Mouse (Mus musculus) thymus, adult 2 months (tissue): ENCODE measurements around the gene Add3. TPM values are rescaled to one million over a fixed set of nuclear protein-coding genes. Genes with fewer than 3 reads are reported as not detected.

Experiments used
- DNase-seq: peaks from one replicate; pipeline ENCODE4 v3.0.0; 2021
- H3K27ac ChIP-seq: fragments of 200-500 bp; 2 replicates; pipeline ENCODE4 v1.5.1; 2012; ENCODE audit warnings: low read length, control low read depth; ENCODE audit not compliant: control insufficient read depth, insufficient read depth
- H3K27me3 ChIP-seq: fragments of 200-500 bp; 2 replicates; pipeline ENCODE4 v1.6.1; 2012; ENCODE audit warnings: mild to moderate bottlenecking, low read length, moderate library complexity, mixed read lengths; ENCODE audit not compliant: control insufficient read depth, insufficient read depth
- H3K36me3 ChIP-seq: fragments of 200-500 bp; 2 replicates; pipeline ENCODE4 v1.6.1; 2012; ENCODE audit warnings: mild to moderate bottlenecking, low read length, moderate library complexity; ENCODE audit not compliant: control insufficient read depth, insufficient read depth
- H3K4me1 ChIP-seq: fragments of 200-500 bp; replicated peaks from 2 replicates; pipeline ENCODE4 v1.6.1; 2012; ENCODE audit warnings: low read length; ENCODE audit not compliant: control insufficient read depth, insufficient read depth
- H3K4me3 ChIP-seq: fragments of 200-500 bp; 2 replicates; pipeline ENCODE4 v1.5.1; 2012; ENCODE audit warnings: mild to moderate bottlenecking, low read length, control low read depth, moderate library complexity; ENCODE audit not compliant: control insufficient read depth, insufficient read depth
- CTCF ChIP-seq: fragments of 200-500 bp; IDR thresholded peaks from 2 replicates; pipeline ENCODE4 v1.5.1; 2012; ENCODE audit warnings: mild to moderate bottlenecking, control low read depth, low read length, moderate library complexity, borderline replicate concordance; ENCODE audit not compliant: control insufficient read depth, poor library complexity, insufficient read depth; ENCODE audit errors: extremely low read depth
- POLR2A ChIP-seq: fragments of 200-500 bp; IDR thresholded peaks from 2 replicates; pipeline ENCODE4 v1.6.1; 2012; ENCODE audit warnings: mild to moderate bottlenecking, low read length, control low read depth, moderate library complexity; ENCODE audit not compliant: control insufficient read depth, poor library complexity, insufficient read depth; ENCODE audit errors: extremely low read depth
- WGBS: fragments of 180-500 bp; shearing (Covaris S2); methylation state at CpG from one replicate; pipeline ENCODE4 v1.1.7; 2018; 5-methylcytosine and 5-hydroxymethylcytosine counted together
- polyA plus RNA-seq: library from polyadenylated mRNA; depleted of rRNA; stranded (reverse); fragments of >200 nt; gene quantifications from 2 replicates; pipeline ENCODE4 v1.2.3, GENCODE M21; 2012

Add3 gene
- polyA plus RNA-seq, 1 experiment = 23.1 TPM

DNA sequence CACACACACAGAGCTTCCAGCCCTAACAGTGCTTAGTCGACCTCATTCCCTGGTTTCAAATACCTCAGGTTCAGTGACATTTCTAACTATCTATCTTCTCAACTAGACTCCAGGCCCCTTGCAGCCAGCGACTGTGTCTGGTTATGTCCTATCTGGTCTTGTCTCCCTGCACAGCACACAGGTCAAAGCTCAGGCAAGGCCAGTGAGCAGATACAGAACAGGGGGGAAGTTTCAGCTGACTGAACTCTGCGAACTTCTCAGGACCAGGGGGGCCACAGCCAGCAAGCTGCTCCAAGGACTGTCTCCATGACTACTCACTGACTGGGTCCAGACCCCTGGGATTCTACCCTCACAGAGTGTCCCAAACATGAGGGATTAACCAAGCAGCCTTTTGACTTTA is 135.0 kb downstream of the Add3 start:
- TF ChIP-seq POLR2A (no peak), CTCF (no peak)
- Histone ChIP-seq H3K27ac (no peak overlapping the region), H3K27me3 (no peaks in the 10 kb centered on the region), H3K4me3 (no peak overlapping the region), H3K36me3 (no peaks in the 10 kb centered on the region), H3K4me1 (no peaks in the 10 kb centered on the region; the same call in 1 of the 2 replicates)
- 75% methylated on average over 3 of the region's 3 CpGs for WGBS
- DNase-seq = no peak

DNA sequence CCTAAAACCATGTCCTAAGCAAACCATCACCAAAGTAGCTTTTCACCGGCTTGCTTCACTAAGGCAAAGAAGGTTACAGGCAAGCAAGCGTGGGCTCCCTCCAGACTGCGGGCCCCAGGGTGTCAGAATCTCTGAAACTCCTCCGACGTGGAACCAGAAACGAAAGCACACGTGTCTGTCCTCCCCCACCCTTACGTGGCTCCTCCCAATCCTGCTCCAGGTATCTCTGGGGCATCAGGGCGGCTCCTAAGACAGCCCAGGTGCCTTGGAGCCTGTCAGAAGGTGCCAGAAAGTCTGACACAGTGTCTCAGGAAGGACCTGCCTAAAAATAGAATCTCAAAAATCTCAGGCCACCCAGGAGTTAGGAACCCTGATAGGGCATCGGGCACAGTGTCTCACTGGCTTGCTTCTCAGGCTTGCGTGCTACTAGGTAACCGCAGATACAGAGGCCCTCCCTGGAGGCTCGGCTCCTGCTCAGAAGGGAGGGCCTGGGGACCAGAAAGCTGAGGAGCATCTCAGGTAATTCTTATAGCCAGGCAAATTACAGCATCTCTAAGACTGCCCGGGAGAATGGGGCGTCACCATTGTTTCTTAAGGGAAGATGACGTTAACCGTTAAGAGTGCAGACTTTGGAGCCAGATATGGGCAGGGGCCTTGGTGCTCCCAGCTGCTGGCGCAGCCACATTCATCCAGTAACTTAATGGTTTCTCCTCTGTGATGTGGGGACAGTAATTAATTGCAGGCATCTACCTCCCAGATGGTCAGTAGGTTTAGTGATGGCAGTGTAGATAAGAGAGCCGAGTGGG is 136.9 kb downstream of the Add3 start:
- WGBS = 88% methylated on average over 19 of the region's 19 CpGs
- TF ChIP-seq POLR2A (no peak), CTCF (no peak)
- Histone ChIP-seq H3K4me3 (no peak overlapping the region), H3K27me3 (no peaks in the 10 kb centered on the region), H3K36me3 (no peaks in the 10 kb centered on the region), H3K4me1 (no peaks in the 10 kb centered on the region; the same call in 1 of the 2 replicates), H3K27ac (no peak overlapping the region)
- no peak for DNase-seq

DNA sequence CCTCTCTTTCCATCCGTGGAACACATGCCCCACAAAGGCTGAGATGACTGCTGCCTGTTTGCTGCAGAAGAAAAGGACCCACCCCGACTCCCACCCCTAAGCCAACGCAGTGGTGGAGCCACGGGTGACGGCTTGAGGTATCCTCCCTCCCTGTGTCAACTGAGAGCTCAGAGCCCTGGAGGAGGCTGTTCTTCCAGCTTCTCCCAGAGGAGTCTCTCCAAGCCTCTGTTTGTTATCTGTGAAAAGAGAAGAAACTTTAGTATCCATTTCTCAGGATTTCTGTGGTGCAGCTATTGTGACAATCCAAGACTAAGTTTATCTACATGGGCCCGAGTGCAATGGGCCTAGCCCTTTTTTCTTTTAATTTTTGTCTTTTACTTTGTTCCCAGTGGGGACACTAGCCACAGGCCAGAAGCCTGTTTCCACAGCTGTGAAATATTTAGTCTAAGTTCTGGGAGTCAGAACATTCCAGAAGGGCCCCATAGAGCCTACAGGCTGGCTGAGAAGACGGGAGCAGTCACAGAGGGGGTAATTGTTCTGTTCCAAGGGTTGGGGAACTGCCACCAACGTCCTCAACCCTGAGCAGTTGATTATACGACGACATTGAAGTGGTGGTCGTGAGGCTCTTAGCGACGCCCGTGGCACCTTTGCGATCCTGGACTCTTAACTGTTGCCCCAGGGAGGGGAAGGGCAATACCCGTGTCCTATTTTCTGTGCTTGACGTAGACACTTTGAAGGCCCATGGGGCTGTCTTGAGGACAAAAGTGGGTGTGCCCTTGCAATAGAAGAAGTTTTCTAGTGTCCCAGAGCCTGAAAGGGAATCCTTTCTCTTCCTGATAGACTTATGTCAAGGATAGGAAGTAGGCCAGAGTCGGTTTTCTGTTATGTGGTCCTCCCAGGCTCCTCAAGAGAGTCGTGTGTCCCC is 138.5 kb downstream of the Add3 start:
- Histone ChIP-seq H3K36me3 (no peaks in the 10 kb centered on the region), H3K27me3 (no peaks in the 10 kb centered on the region), H3K4me1 (no peaks in the 10 kb centered on the region), H3K4me3 (no peak overlapping the region), H3K27ac (no peak overlapping the region)
- no peak for DNase-seq
- WGBS = 92% methylated on average over 19 of the region's 19 CpGs
- TF ChIP-seq POLR2A = no peak
- TF ChIP-seq CTCF = no peak

DNA sequence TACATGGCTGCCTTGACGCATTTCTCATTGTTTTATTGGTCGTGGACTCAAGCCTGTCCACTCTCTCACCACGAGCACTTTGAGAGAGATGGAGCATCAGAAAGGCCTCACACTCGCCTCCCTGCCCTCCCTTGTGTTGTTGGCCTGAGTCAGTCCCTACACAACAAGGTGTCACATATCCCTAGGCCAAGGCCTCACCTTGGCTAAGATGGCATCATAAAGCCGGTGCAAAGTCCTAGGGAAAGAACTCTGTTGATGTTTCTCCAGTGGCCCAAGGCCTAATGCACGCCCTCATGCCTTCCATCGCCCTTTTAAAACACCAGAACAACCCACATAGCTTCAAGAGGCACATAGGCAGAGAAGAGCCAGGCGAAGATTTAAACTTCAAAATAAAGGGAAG is 140.0 kb downstream of the Add3 start:
- H3K4me3 ChIP-seq = no peak overlapping the region
- 93% methylated on average over 8 of the region's 8 CpGs for WGBS
- no peaks in the 10 kb centered on the region for H3K27me3 ChIP-seq
- no peak overlapping the region for H3K27ac ChIP-seq
- H3K36me3 ChIP-seq = no peaks in the 10 kb centered on the region
- TF ChIP-seq CTCF = no peak
- TF ChIP-seq POLR2A = no peak
- DNase-seq = no peak
- peaks cover 3% of the 10 kb centered on the region; the same call in 1 of the 2 replicates for H3K4me1 ChIP-seq

DNA sequence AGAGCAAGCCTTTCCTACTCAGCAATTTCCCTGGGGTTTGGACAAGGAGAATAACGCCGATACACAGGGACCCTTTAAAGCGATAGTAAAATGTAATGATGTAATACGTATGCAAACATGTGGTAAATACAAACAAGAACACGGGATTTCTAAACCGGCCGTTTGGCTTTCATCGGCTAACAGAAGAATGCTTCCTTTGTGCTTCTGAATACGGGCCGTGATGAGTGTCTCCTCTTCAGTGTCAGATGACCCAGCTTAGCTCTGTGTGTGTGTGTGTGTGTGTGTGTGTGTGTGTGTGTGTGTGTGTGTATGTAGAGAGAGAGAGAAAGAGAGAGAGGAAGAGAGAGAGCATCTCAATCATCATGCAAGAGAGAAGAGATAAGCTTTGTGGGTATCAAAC is 142.3 kb downstream of the Add3 start:
- peaks cover 3% of the 10 kb centered on the region; the same call in 1 of the 2 replicates for H3K4me1 ChIP-seq
- DNase-seq = no peak
- H3K36me3 ChIP-seq = no peaks in the 10 kb centered on the region
- H3K4me3 ChIP-seq = no peak overlapping the region
- H3K27me3 ChIP-seq = no peaks in the 10 kb centered on the region
- TF ChIP-seq CTCF (no peak), POLR2A (no peak)
- no peak overlapping the region for H3K27ac ChIP-seq
- WGBS = 96% methylated on average over 10 of the region's 10 CpGs

DNA sequence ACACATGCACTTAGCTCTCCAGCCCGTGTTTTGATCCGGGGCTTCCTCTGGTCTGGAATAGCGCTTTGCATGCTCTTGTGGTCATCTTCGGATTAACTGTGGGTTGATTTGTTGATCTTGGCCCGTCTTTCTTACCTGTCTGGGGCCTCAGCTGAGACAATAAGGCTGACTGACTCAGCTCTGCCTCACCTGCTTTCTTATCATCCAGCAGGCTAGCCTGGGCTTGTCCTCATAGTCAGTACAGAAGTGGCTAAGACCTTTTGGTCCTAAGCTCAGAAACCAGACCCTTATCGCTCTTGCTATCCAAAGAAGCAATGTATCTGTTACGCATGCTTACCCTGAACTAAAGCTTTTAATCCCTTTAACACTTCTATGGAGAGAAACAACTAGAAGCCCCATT is 143.5 kb downstream of the Add3 start:
- Histone ChIP-seq H3K4me3 (no peak overlapping the region), H3K27ac (no peak overlapping the region), H3K4me1 (peaks cover 3% of the 10 kb centered on the region; the same call in 1 of the 2 replicates), H3K36me3 (no peaks in the 10 kb centered on the region), H3K27me3 (no peaks in the 10 kb centered on the region)
- WGBS = 94% methylated on average over 7 of the region's 7 CpGs
- no peak for DNase-seq
- TF ChIP-seq CTCF = no peak
- TF ChIP-seq POLR2A = no peak
